Mouse (Mus musculus) lung, embryonic 14.5 days (tissue): ENCODE data around the gene Cyfip2. TPM values are rescaled to one million over a fixed set of nuclear protein-coding genes. Genes with fewer than 3 reads are reported as not detected.

Experiments
- ATAC-seq: fragments of 200-750 bp; cut with Nextera tagmentation; 2 replicates; pipeline ENCODE4 v1.8.0; 2017; ENCODE audit warnings: mild to moderate bottlenecking, moderate TSS enrichment, moderate library complexity; ENCODE audit not compliant: insufficient read depth
- DNase-seq: peaks from one replicate; pipeline ENCODE4 v3.0.0-alpha.2; 2015
- H3K27ac ChIP-seq: fragments of 300-500 bp; sonication (generic); 2 replicates; pipeline ENCODE4 v1.5.1; 2014; ENCODE audit warnings: low read depth, mild to moderate bottlenecking, moderate library complexity
- H3K27me3 ChIP-seq: fragments of 300-500 bp; sonication (generic); 2 replicates; pipeline ENCODE4 v1.6.1; 2014; ENCODE audit warnings: low read length, control low read depth; ENCODE audit not compliant: insufficient read depth
- H3K36me3 ChIP-seq: fragments of 300-500 bp; sonication (generic); 2 replicates; pipeline ENCODE4 v1.6.1; 2014; ENCODE audit warnings: control low read depth; ENCODE audit not compliant: insufficient read depth
- H3K4me1 ChIP-seq: fragments of 300-500 bp; sonication (generic); 2 replicates; pipeline ENCODE4 v1.6.1; 2014; ENCODE audit warnings: antibody characterized with exemption, control low read depth; ENCODE audit not compliant: insufficient read depth
- H3K4me2 ChIP-seq: fragments of 300-500 bp; sonication (generic); 2 replicates; pipeline ENCODE4 v1.6.1; 2014; ENCODE audit warnings: mild to moderate bottlenecking
- H3K4me3 ChIP-seq: fragments of 300-500 bp; sonication (generic); 2 replicates; pipeline ENCODE4 v1.5.1; 2014; ENCODE audit warnings: low read depth, low read length
- H3K9ac ChIP-seq: fragments of 300-500 bp; sonication (generic); 2 replicates; pipeline ENCODE4 v1.6.1; 2014
- H3K9me3 ChIP-seq: fragments of 300-500 bp; sonication (generic); 2 replicates; pipeline ENCODE4 v1.6.1; 2016; ENCODE audit warnings: low read depth, low read length, control low read depth
- CTCF ChIP-seq: IDR thresholded peaks from 2 replicates; pipeline ENCODE4 v1.5.1; 2016; ENCODE audit warnings: antibody characterized with exemption, low read depth
- WGBS: fragments of 180-500 bp; shearing (Covaris S2); extraction: QIAGEN DNeasy Blood & Tissue Kit; methylation state at CpG from one replicate; pipeline ENCODE4 v1.1.7; 2014; 5-methylcytosine and 5-hydroxymethylcytosine counted together
- microRNA-seq: library from miRNA; unstranded; fragments of <30 nt; microRNA quantifications from one replicate; pipeline ENCODE4, GENCODE M21; 2016; ENCODE audit warnings: borderline number of aligned reads
- polyA plus RNA-seq: library from polyadenylated mRNA; unstranded; fragments of >200 nt; fragmentation: Nextera tagmentation; extraction: Ambion mirVana; gene quantifications from 2 replicates; pipeline ENCODE4 v1.2.1, GENCODE M21; 2014

Gene Cyfip2
- polyA plus RNA-seq, 1 experiment from 2014 or later: 6.1 TPM

DNA sequence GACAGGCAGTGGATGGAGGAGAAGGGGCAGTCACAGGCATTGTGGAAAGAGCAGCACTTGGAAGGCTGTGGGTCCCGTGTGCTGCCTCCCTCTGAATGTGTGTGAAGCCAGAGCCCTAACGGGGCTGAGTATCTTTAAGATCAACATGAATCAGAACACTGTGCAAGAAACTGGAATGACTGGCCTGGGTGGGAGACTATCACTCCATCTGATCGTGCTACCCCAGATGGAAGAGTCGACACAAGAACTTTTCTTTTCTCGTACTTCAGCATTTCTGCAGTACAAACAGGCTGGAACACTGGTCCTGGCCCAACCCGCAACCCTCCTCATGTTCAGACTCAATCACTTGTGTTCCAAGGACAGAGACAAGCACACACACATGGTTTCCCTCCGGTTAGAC, 144.2 kb downstream of the Cyfip2 start:
- Histone ChIP-seq H3K27ac (no peak overlapping the region), H3K36me3 (no peaks in the 10 kb centered on the region), H3K9me3 (no peaks in the 10 kb centered on the region), H3K9ac (no peak overlapping the region), H3K27me3 (peaks cover 12% of the 10 kb centered on the region; the same call in 1 of the 2 replicates), H3K4me2 (no peak overlapping the region), H3K4me3 (no peak overlapping the region), H3K4me1 (no peaks in the 10 kb centered on the region; the same call in 1 of the 2 replicates)
- WGBS: 77% methylated on average over 7 of the region's 7 CpGs
- ATAC-seq (no peak), DNase-seq (no peak)
- no peak for TF ChIP-seq CTCF

DNA sequence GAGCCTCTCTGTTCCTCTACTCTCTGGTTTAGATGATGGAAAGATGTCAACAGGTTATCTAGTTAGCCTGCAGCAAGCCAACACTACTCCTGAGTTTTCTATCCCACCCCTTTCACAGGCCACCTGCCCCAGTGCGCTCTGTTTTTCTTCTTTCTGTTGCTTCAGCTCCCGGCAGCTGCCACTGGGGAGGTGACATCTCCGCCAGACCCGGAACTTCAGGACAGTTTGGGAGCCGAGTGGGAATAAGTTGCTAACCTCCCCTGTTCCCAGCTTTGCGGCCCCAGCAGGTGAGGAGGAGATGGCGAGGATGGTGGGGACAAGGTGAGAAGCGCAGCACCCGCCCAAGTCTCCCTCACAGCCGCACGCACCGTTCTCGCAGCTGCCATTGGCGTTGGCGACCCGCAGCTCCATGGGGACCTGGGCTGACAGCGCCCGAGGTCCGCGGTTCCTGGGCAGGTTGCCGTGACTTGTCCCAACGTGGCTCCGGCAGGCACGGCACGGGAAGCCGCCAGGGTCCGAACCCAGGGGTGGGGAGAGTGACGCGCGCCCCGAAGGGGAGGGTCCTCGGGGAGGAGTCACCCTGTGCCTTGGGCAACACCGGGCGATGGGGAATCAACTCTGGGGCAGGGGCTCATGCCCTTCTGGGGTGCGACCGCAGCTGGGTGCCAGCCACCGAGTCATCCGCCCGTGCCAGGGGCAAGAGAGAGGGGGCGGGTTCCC, 146.6 kb downstream of the Cyfip2 start, which contains the start of gene Nipal4:
TSS of gene Nipal4 (minus strand) at position 643 of the 720 bp plus-strand sequence.
- peaks cover 12% of the 10 kb centered on the region; the same call in 1 of the 2 replicates for H3K27me3 ChIP-seq
- under 1% methylated on average over 39 of the region's 40 CpGs for WGBS
- ATAC-seq (peak; percentile 77), DNase-seq (peak; percentile 38)
- peak within 1 kb of the TSS; percentile 51 for H3K9ac ChIP-seq
- TF ChIP-seq CTCF: no peak
- H3K27ac ChIP-seq: no peak within 1 kb of the TSS
- H3K4me2 ChIP-seq: peak within 1 kb of the TSS; percentile 94
- no peaks in the 10 kb centered on the region for H3K36me3 ChIP-seq
- H3K4me1 ChIP-seq: no peaks in the 10 kb centered on the region; the same call in 1 of the 2 replicates
- no peaks in the 10 kb centered on the region for H3K9me3 ChIP-seq
- H3K4me3 ChIP-seq: peak within 1 kb of the TSS; percentile 58

DNA sequence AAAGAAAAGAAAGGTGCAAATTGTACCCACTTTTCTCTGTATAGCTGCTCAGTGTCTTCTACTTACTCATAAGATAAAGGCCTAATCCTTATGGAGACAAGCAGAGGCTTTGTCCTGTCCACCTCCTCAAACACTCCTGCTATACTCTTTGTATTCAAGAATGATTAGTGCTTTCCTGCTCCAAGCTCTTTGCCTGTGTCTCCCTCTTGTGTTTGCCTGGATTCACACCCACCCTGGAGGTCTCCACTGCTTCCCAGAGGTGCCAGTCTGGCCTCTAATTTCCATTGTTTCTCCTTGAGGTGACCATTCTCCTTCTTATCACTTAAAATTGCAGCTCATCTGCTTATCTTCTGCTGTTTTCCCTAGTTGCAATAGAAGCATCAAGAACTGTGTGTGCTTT, 155.2 kb downstream of the Cyfip2 start:
- Histone ChIP-seq H3K4me3 (no peak overlapping the region), H3K4me2 (no peak overlapping the region), H3K4me1 (no peaks in the 10 kb centered on the region), H3K27ac (no peak overlapping the region), H3K27me3 (no peaks in the 10 kb centered on the region), H3K36me3 (no peaks in the 10 kb centered on the region), H3K9ac (no peak overlapping the region), H3K9me3 (no peaks in the 10 kb centered on the region)
- ATAC-seq (no peak), DNase-seq (no peak)
- peak; percentile 41 for TF ChIP-seq CTCF

DNA sequence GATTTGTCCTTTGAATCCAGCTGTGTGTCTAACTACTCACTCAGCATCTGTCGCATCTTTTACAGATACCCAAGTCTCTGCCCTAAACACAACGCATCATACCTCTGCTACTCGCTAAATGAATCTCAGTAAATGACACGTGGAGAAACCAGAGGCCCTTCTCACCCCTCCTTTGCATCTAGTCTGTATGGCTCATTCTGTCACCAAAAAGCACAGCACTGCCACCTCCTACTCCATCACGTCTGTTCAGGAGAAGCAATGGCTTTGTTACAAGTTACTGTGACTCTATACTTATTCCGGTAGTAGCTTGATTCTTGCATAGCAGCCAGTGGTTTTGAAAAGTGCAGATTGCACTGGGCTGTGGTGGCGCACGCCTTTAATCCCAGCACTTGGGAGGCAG, 155.7 kb downstream of the Cyfip2 start:
- TF ChIP-seq CTCF: no peak
- H3K4me3 ChIP-seq: no peak overlapping the region
- H3K4me2 ChIP-seq: no peak overlapping the region
- ATAC-seq (no peak), DNase-seq (no peak)
- H3K27ac ChIP-seq: no peak overlapping the region
- WGBS: 83% methylated on average over 8 of the region's 8 CpGs
- no peaks in the 10 kb centered on the region for H3K36me3 ChIP-seq
- H3K9ac ChIP-seq: no peak overlapping the region
- H3K9me3 ChIP-seq: no peaks in the 10 kb centered on the region
- no peaks in the 10 kb centered on the region for H3K27me3 ChIP-seq
- H3K4me1 ChIP-seq: no peaks in the 10 kb centered on the region

DNA sequence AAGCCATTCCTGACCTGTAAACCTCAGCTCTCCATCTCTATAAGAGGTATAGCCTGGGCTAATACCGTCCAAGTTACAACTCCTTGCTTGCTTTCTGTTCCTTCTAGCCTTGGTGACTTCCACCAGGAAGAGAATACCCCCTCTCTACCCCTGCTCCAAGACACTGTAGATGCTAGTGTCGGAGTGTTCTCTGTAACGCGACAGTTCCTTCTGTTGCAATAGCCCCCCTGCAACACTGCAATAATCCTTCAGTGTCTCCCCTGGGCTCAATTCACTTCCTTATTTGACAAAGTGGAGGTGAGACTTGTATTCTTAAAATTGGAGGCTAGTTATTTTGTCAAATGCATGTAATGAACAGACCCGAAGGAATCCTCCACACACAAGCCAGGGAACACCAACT, 166.0 kb downstream of the Cyfip2 start:
- peaks cover 32% of the 10 kb centered on the region for H3K36me3 ChIP-seq
- H3K27ac ChIP-seq: no peak overlapping the region
- no peak for ATAC-seq
- WGBS: 92% methylated on average over 5 of the region's 5 CpGs
- H3K9me3 ChIP-seq: no peaks in the 10 kb centered on the region
- H3K4me3 ChIP-seq: no peak overlapping the region
- no peak overlapping the region for H3K9ac ChIP-seq
- DNase-seq: no peak
- no peaks in the 10 kb centered on the region for H3K27me3 ChIP-seq
- TF ChIP-seq CTCF: no peak
- H3K4me2 ChIP-seq: no peak overlapping the region
- no peaks in the 10 kb centered on the region for H3K4me1 ChIP-seq

DNA sequence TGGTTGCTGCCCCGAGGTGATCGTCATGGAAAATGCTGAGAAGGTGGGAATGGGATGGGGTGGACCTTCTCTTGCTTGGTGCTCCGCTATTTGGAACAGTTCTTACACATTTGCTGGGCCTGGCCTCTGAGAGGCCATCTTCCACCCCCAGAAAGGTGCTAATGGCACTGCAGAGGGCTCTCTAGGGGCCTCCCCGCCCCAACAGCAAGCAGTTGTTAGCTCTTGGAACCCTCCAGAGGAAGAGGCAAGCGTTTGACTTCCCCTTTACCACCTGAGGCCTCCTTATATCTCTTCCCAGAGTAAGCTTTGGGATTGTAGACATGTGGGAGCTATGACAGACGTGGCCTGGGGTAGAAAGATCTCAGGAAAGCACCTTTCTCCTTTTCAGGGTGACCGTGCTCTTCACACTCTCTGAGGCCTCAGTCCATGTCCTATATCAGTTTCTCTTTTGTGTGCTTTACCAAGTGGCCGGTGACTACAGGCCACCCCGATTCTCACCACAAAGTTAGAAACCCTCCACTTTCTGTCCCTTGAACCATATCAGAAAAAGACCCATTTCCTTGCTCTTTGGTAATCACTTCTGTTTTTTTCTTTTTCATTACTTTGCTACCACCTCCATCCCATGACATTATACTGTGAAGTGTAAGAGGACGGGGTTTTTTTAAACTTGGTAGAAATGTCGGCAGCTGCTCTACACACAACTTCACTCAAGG, 167.3 kb downstream of the Cyfip2 start:
- 83% methylated on average over 11 of the region's 11 CpGs for WGBS
- no peak for DNase-seq
- ATAC-seq: no peak
- Histone ChIP-seq H3K27me3 (no peaks in the 10 kb centered on the region), H3K9ac (no peak overlapping the region), H3K9me3 (no peaks in the 10 kb centered on the region), H3K4me2 (no peak overlapping the region), H3K4me3 (no peak overlapping the region), H3K27ac (no peak overlapping the region), H3K4me1 (no peaks in the 10 kb centered on the region), H3K36me3 (peaks cover 45% of the 10 kb centered on the region)
- no peak for TF ChIP-seq CTCF

Small RNA genes lying within 50 kb of the gene (microRNA-seq; reads per million reads assigned to microRNA genes)
- not detected for gene Mir7239

Other genes starting within 250 kb of the Cyfip2 start
- 1.5 and 1.8 TPM in 2 replicates for gene Nipal4, start 146.4 kb downstream of the Cyfip2 start, polyA plus RNA-seq
- gene Fndc9, start 77.3 kb downstream of the Cyfip2 start, polyA plus RNA-seq: 0.08 TPM in 1 of 2 replicates, not detected in the other
- 0.08 TPM in 1 of 2 replicates, not detected in the other for gene Itk, start 76.7 kb upstream of the Cyfip2 start, polyA plus RNA-seq
- gene Fam71b, start 83.7 kb upstream of the Cyfip2 start, polyA plus RNA-seq: not detected in 2 replicates
- 69.3 and 71.8 TPM in 2 replicates for gene Med7, start 124.1 kb upstream of the Cyfip2 start, polyA plus RNA-seq
- 0.21 and 0.24 TPM in 2 replicates for gene Havcr2, start 142.1 kb upstream of the Cyfip2 start, polyA plus RNA-seq
- gene Gm12169, start 211.4 kb upstream of the Cyfip2 start, polyA plus RNA-seq: not detected in 2 replicates